Mouse (Mus musculus) midbrain, embryonic 10.5 days (tissue): ENCODE data around the gene Gucy2f. TPM values are rescaled to one million over a fixed set of nuclear protein-coding genes. Genes with fewer than 3 reads are reported as not detected.
"Not testable (repeated sequence)": the region's sequence is repeated elsewhere in the genome, so short reads cannot be mapped to it uniquely, and the experiment has no call there.

ENCODE experiments used
- DNase-seq: peaks from one replicate; pipeline ENCODE4 v3.0.0-alpha.2; 2017; ENCODE audit warnings: low spot score
- H3K27ac ChIP-seq: fragments of 300-500 bp; sonication (generic); replicated peaks from 2 replicates; pipeline ENCODE4 v1.5.1; 2016; ENCODE audit warnings: mild to moderate bottlenecking
- H3K27me3 ChIP-seq: fragments of 300-500 bp; sonication (generic); 2 replicates; pipeline ENCODE4 v1.6.1; 2016; ENCODE audit warnings: low read depth, mild to moderate bottlenecking; ENCODE audit not compliant: poor library complexity, severe bottlenecking
- H3K36me3 ChIP-seq: fragments of 300-500 bp; sonication (generic); 2 replicates; pipeline ENCODE4 v1.6.1; 2016; ENCODE audit warnings: mild to moderate bottlenecking, moderate library complexity
- H3K4me1 ChIP-seq: fragments of 300-500 bp; sonication (generic); 2 replicates; pipeline ENCODE4 v1.6.1; 2016
- H3K4me3 ChIP-seq: fragments of 300-500 bp; sonication (generic); 2 replicates; pipeline ENCODE4 v1.5.1; 2016; ENCODE audit warnings: mild to moderate bottlenecking, moderate library complexity
- H3K9me3 ChIP-seq: fragments of 300-500 bp; sonication (generic); replicated peaks from 2 replicates; pipeline ENCODE4 v1.6.1; 2016; ENCODE audit warnings: mild to moderate bottlenecking
- WGBS: fragments of 180-500 bp; shearing (Covaris S2); methylation state at CpG from one replicate; pipeline ENCODE4 v1.1.7; 2016; 5-methylcytosine and 5-hydroxymethylcytosine counted together
- polyA plus RNA-seq: library from polyadenylated mRNA; unstranded; fragments of >200 nt; fragmentation: Nextera tagmentation; extraction: Ambion mirVana; gene quantifications from 2 replicates; pipeline ENCODE4 v1.2.1, GENCODE M21; 2016

Gene Gucy2f
- polyA plus RNA-seq, result not detected in 2 replicates

GRCm38 (mm10) chrX:142196831-142197230 lies at the start of gene Gucy2f:
TSS of gene Gucy2f (minus strand) at chrX:142196931.
- Histone ChIP-seq H3K27me3 (peaks cover 58% of the 10 kb centered on the region), H3K9me3 (no peaks in the 10 kb centered on the region), H3K4me3 (no peak within 1 kb of the TSS), H3K27ac (no peak within 1 kb of the TSS), H3K4me1 (no peaks in the 10 kb centered on the region), H3K36me3 (no peaks in the 10 kb centered on the region)
- WGBS, result 53% methylated on average over 5 of the region's 5 CpGs
- no peak for DNase-seq

- Histone ChIP-seq H3K4me1 (no peaks in the 10 kb centered on the region), H3K27ac (no peak overlapping the region), H3K27me3 (peaks cover 77% of the 10 kb centered on the region), H3K9me3 (no peaks in the 10 kb centered on the region), H3K36me3 (no peaks in the 10 kb centered on the region), H3K4me3 (no peak overlapping the region)
- DNase-seq, result no peak
- WGBS, result 88% methylated on average over 5 of the region's 5 CpGs
Observed at GRCm38 (mm10) chrX:142245682-142246327, 49.1 kb upstream of the Gucy2f start.

- Histone ChIP-seq H3K4me3 (no peak overlapping the region), H3K27me3 (peaks cover 30% of the 10 kb centered on the region), H3K36me3 (no peaks in the 10 kb centered on the region), H3K9me3 (no peaks in the 10 kb centered on the region), H3K27ac (no peak overlapping the region), H3K4me1 (no peaks in the 10 kb centered on the region)
- no peak for DNase-seq
- WGBS, result 53% methylated on average over 2 of the region's 2 CpGs
Observed at GRCm38 (mm10) chrX:142237101-142237500, 40.4 kb upstream of the Gucy2f start.

- 67% methylated on average over 1 of the region's 1 CpGs for WGBS
- H3K4me1 ChIP-seq, H3K4me3 ChIP-seq, H3K9me3 ChIP-seq, DNase-seq, H3K36me3 ChIP-seq, H3K27ac ChIP-seq: not testable (repeated sequence)
- peaks cover 27% of the 10 kb centered on the region for H3K27me3 ChIP-seq
Observed at GRCm38 (mm10) chrX:142236146-142236545, 39.4 kb upstream of the Gucy2f start.

GRCm38 (mm10) chrX:142228769-142229158 lies 32.0 kb upstream of the Gucy2f start:
- Histone ChIP-seq H3K27me3 (peaks cover 10% of the 10 kb centered on the region), H3K9me3 (no peaks in the 10 kb centered on the region), H3K4me3 (peak overlapping the region; percentile 57), H3K36me3 (no peaks in the 10 kb centered on the region), H3K4me1 (no peaks in the 10 kb centered on the region), H3K27ac (peak overlapping the region; percentile 46; the same call in 1 of the 2 replicates)
- WGBS, result 56% methylated on average over 7 of the region's 7 CpGs
- no peak for DNase-seq

GRCm38 (mm10) chrX:142228055-142228768 lies 31.5 kb upstream of the Gucy2f start:
- peak overlapping the region; percentile 86 for H3K27ac ChIP-seq
- H3K4me3 ChIP-seq, result peak overlapping the region; percentile 57
- H3K4me1 ChIP-seq, result no peaks in the 10 kb centered on the region
- H3K27me3 ChIP-seq, result peaks cover 13% of the 10 kb centered on the region
- peak; percentile 76 for DNase-seq
- H3K36me3 ChIP-seq, result no peaks in the 10 kb centered on the region
- 22% methylated on average over 34 of the region's 42 CpGs for WGBS
- H3K9me3 ChIP-seq, result no peaks in the 10 kb centered on the region

- H3K4me3 ChIP-seq, result peak overlapping the region; percentile 57
- 28% methylated on average over 15 of the region's 15 CpGs for WGBS
- no peaks in the 10 kb centered on the region for H3K4me1 ChIP-seq
- H3K27me3 ChIP-seq, result peaks cover 16% of the 10 kb centered on the region
- H3K27ac ChIP-seq, result peak overlapping the region; percentile 86
- DNase-seq, result peak; percentile 47
- no peaks in the 10 kb centered on the region for H3K36me3 ChIP-seq
- H3K9me3 ChIP-seq, result no peaks in the 10 kb centered on the region
Observed at GRCm38 (mm10) chrX:142227398-142228054, 30.8 kb upstream of the Gucy2f start.

- peak within 1 kb of the TSS; percentile 67 for H3K27ac ChIP-seq
- no peak for DNase-seq
- WGBS, result 84% methylated on average over 14 of the region's 14 CpGs
Observed at GRCm38 (mm10) chrX:142226542-142226941, 29.8 kb upstream of the Gucy2f start, which contains the start of gene Nxt2. TSS of gene Nxt2 (plus strand) at chrX:142226770.

GRCm38 (mm10) chrX:142200295-142200694 lies 3.6 kb upstream of the Gucy2f start:
- H3K9me3 ChIP-seq, result no peaks in the 10 kb centered on the region
- H3K27me3 ChIP-seq, result peaks cover 25% of the 10 kb centered on the region
- no peaks in the 10 kb centered on the region for H3K4me1 ChIP-seq
- 11% methylated on average over 3 of the region's 3 CpGs for WGBS
- no peaks in the 10 kb centered on the region for H3K36me3 ChIP-seq
- H3K4me3 ChIP-seq, result no peak overlapping the region
- no peak overlapping the region for H3K27ac ChIP-seq
- DNase-seq, result no peak

More at GRCm38 (mm10) chrX:142226542-142226941, 29.8 kb upstream of the Gucy2f start, which contains the start of gene Nxt2:
- peak within 1 kb of the TSS; percentile 57 for H3K4me3 ChIP-seq
- H3K27me3 ChIP-seq, result peaks cover 22% of the 10 kb centered on the region
- no peaks in the 10 kb centered on the region for H3K36me3 ChIP-seq
- no peaks in the 10 kb centered on the region for H3K9me3 ChIP-seq
- H3K4me1 ChIP-seq, result no peaks in the 10 kb centered on the region

GRCm38 (mm10) chrX:142195551-142195950 lies 1.2 kb downstream of the Gucy2f start:
- 86% methylated on average over 1 of the region's 1 CpGs for WGBS
- Histone ChIP-seq H3K27ac (no peak overlapping the region), H3K27me3 (peaks cover 70% of the 10 kb centered on the region), H3K4me3 (no peak overlapping the region), H3K9me3 (no peaks in the 10 kb centered on the region), H3K4me1 (no peaks in the 10 kb centered on the region), H3K36me3 (no peaks in the 10 kb centered on the region)
- DNase-seq, result no peak

GRCm38 (mm10) chrX:142194420-142194819 lies 2.3 kb downstream of the Gucy2f start:
- Histone ChIP-seq H3K9me3 (no peaks in the 10 kb centered on the region), H3K27me3 (peaks cover 81% of the 10 kb centered on the region), H3K4me3 (no peak overlapping the region), H3K4me1 (no peaks in the 10 kb centered on the region), H3K36me3 (no peaks in the 10 kb centered on the region), H3K27ac (no peak overlapping the region)
- 74% methylated on average over 6 of the region's 6 CpGs for WGBS
- no peak for DNase-seq

GRCm38 (mm10) chrX:142190355-142190754 lies 6.4 kb downstream of the Gucy2f start:
- no peak overlapping the region for H3K27ac ChIP-seq
- no peaks in the 10 kb centered on the region for H3K9me3 ChIP-seq
- no peaks in the 10 kb centered on the region for H3K36me3 ChIP-seq
- 68% methylated on average over 2 of the region's 2 CpGs for WGBS
- peaks cover 89% of the 10 kb centered on the region for H3K27me3 ChIP-seq
- no peaks in the 10 kb centered on the region for H3K4me1 ChIP-seq
- DNase-seq, result no peak
- H3K4me3 ChIP-seq, result no peak overlapping the region
